Mouse (Mus musculus): ENCODE results near the gene Bub1.

The Bub1 gene

GRCm38 (mm10) chr2:127831401-127832102 lies at the start of gene Bub1:
Gene Bub1 (minus strand): TSS chr2:127831865.
- DNase-seq (ENCODE audit: extremely low read depth, low read depth), result peak; percentile 69

DNA sequence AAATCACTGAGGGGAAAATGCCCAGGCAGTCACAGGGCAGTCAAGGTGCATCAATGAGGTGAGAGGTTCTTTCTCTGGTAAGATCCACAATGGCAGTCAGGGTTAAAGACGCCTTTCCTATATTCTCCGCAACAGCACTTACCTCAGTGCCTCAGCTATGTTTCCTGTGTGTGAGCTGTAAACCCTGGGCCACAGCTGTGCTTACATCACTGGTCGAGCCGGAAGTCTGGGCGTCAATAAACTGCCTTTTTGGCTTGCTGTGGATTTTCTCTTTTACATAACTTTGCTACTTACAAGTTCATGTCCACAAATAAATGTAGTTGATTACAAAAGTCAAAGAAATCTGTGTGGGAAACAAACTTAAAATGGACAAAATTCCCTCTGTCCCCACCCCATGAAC lies 49.4 kb upstream of the Bub1 start:
- DNase-seq (ENCODE audit: extremely low read depth, low read depth), result no peak

DNA sequence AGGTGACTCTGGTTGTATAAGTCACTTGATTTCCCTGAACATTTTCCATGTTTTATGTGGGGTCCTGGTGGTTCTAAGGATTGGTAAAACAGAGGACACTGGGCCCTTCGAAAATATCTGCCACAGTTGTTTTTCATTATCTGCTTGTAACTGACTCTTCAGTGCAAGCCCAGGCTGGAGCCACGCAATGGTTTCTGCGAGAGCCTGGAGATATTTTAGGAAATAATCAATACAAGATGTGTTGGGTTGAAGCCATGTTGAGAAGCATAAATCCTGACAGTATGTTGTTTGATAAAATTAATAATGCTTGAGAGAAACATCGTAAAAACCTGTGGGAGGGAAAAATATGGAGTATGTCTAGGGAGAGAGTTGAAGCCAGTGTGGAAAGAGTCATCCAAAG lies 32.7 kb upstream of the Bub1 start:
- DNase-seq (ENCODE audit: extremely low read depth, low read depth), result no peak

DNA sequence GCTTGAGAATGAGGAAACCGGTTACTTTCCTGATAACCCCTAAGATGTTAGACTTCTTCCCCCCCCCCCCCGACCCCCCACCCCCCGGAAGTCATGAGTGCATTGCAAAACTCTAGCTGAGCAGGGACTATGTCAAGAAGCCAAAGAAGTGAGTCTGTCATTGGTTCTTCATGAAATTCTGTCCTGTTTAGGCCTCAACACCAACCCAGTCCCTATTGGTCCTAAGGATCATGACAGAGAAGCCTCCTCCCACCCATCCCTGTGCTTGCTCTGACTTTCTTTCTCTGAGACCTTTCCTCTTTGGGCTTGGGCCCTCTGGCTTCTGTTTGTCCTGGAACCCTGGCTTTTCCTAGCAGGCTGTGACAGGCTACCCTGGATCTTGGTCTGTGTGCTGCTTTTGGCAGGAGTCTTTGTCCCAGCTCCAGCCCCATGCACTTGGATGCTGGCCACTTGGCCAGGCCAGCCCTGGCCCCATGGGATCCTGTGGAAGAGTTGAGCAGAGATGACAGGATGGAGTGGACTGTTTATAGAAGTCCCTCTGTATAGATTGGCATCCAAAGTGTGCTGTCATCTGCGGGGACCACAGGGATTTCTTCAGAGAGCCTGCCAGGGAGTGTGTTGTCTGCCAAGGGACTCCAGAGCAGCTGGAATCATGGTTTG lies 22.8 kb upstream of the Bub1 start:
- DNase-seq (ENCODE audit: extremely low read depth, low read depth), result no peak

DNA sequence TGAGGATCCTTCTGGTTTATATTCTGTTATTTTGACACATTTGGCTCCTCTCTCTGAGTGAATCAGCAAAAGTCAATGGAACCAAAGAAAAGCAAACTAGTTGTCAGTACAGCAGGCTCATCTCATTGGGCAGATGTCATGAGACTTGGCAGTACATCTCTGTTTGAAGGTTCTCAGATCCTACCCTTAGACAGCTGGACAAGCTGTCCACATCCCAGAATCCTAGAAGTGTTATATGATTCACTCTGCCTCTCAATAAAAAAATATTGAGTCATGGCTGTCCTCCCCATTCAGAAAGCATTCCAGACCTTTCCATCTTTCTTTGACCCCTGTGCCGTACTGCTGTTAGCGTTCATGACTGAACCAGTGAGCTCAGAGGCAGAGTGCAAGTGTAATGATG lies 18.7 kb upstream of the Bub1 start:
- no peak for DNase-seq (ENCODE audit: extremely low read depth, low read depth)

DNA sequence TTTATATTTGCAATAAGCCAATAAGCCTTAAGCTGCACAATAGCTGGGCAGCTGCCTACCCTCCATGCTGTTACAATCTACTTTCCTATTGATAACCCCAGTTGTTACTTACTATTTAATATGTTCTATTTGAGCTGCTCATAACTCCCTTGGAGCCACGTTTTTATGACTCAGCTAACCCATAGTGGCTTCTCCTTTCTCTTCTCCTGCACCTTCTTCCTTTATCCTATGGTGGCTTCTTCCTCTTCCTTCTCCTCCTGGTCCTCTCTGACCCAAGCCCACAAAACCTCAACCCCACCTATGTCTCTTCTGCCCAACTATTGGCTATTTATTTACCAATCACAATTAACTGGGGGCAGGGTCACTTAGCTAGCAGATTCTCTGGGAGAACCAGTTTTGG lies 14.9 kb upstream of the Bub1 start:
- peak; percentile 23 for DNase-seq (ENCODE audit: extremely low read depth, low read depth)

DNA sequence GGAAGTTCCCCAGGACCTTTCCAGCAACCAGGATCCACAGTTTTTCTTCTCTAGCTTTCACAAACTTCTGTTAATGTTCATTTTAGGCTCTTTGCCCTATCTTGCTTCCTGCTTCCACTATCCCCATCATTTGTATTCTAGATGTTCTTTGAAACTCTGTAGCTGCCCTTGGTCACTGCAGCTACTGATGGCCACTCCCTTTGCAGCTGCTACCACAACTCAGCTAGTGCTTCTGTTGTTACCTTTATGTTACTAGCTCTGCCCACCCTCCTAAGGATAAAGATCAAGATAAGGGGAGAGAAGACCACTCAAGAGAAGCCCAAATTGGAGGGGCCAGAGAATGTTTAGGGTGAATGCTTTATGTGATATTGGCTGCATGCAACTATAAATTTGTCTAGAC lies 14.3 kb upstream of the Bub1 start:
- no peak for DNase-seq (ENCODE audit: extremely low read depth, low read depth)

DNA sequence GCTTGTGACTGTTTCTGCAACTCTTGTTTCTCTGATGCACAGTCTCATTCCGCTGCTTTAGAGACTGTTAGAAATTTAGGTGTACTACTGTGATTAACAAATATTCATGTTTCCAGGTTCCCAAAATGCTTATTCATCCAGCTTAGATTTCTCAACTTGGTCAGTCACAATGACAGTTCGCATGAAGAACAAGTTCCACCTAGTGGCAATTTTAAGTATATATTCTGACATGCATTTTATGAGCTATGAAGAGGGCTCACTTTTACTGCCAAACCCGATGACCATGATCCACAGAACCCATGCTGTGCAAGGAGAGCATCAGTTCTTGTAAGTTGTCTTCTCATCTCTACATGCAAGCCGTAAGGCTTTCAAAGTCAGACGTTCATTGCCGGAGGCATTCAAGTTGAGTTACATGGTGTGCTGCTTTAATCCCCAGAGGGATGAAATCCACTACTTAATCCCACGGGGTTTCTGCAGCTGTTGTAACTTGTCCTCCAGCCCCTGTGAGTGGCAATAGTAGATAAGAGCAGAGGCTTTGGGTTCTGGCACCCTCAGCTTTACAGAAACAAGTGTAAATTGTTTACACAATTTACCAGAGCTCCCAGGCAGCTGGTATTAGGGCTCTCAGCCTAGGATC lies 13.8 kb upstream of the Bub1 start:
- peak; percentile 36 for DNase-seq (ENCODE audit: extremely low read depth, low read depth)

- DNase-seq (ENCODE audit: extremely low read depth, low read depth), result no peak
Measured at GRCm38 (mm10) chr2:127842421-127842820, 10.8 kb upstream of the Bub1 start.

DNA sequence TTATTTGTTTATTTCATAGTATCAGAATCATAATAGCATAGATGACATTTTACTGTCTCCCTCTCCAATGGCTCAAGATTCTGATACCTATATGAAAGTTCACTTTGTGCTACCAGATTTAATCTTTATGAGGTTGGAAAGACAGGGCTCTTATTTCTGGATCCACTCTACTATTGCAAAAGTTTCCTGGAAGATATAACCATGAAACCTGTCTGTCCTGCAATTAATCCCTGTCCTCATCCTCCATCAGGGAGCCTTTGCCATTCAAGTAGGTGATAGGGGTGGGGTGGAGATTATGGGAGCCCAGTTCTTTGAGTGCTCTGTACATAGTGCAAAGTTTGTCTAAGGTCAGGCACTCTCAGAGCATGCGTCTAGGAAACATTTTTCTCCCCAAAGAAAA lies 9.7 kb upstream of the Bub1 start:
- no peak for DNase-seq (ENCODE audit: extremely low read depth, low read depth)

- no peak for DNase-seq (ENCODE audit: extremely low read depth, low read depth)
Measured at GRCm38 (mm10) chr2:127839425-127839824, 7.8 kb upstream of the Bub1 start.

DNA sequence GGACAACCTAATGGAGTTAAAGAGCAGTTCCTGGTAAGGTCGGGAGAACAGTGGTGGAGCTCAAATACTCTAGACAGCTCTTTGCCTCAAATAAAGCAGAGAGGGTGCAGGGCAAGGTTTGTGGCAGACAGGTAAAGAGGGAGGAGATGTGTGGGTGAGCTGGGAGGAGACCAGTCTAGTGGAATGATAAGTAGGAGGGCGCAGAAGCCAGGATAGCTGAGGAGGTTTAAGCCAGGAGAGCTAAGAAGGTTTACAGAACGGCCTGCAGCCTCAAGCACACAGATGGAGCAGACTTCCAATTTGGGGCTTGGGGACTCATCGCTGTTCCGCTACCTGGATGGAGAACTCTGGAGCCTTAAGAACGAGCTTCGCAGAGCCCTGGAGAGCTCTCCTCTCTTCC lies 6.9 kb upstream of the Bub1 start, which contains the start of gene Acoxl:
Acoxl (plus strand) TSS at position 301 of the 400 bp plus-strand sequence.
- no peak for DNase-seq (ENCODE audit: extremely low read depth, low read depth)

GRCm38 (mm10) chr2:127832833-127833190 lies 1.1 kb upstream of the Bub1 start:
- peak; percentile 75 for DNase-seq (ENCODE audit: extremely low read depth, low read depth)

DNA sequence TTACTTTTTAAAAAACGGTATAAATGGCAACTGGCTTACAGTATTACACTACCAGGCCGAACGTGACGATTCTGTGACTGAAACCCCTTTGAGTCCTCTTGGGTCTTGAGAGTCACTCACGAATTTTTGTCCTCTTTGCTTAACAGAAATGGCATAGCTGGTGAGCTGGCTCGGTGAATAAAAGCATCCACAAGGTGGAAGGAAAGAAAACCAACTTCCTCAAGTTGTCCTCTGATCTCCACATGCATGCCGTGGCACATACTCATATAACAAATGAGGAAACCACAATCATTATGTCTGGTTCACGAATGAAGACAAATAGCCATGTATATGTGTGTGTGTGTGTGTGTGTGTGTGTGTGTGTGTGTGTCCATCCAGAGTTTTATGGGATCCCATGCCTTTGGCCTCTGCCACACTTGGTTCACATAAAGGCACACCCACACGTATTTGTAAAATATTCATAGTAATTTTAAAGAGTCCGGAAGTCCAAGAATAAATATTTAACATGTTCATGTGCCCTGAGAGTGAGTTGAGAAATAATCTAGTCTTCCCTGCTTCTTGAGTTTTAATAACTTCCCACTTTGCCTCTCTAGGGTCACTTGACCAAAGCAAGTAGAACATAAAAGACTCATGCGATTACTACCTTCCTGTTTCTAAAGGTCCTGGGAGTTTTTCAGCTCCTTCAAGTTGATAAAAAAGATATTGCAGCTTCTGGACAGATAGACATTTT lies 603 bp upstream of the Bub1 start:
- DNase-seq (ENCODE audit: extremely low read depth, low read depth), result no peak

GRCm38 (mm10) chr2:127791919-127792603 lies 39.6 kb downstream of the Bub1 start, which contains the start of gene Mtln:
Gene Mtln (minus strand): TSS chr2:127792488.
- peak; percentile 83 for DNase-seq (ENCODE audit: extremely low read depth, low read depth)

GRCm38 (mm10) chr2:127789651-127790270 lies 41.9 kb downstream of the Bub1 start:
- no peak for DNase-seq (ENCODE audit: extremely low read depth, low read depth)

GRCm38 (mm10) chr2:127789138-127789537 lies 42.5 kb downstream of the Bub1 start:
- no peak for DNase-seq (ENCODE audit: extremely low read depth, low read depth)

DNA sequence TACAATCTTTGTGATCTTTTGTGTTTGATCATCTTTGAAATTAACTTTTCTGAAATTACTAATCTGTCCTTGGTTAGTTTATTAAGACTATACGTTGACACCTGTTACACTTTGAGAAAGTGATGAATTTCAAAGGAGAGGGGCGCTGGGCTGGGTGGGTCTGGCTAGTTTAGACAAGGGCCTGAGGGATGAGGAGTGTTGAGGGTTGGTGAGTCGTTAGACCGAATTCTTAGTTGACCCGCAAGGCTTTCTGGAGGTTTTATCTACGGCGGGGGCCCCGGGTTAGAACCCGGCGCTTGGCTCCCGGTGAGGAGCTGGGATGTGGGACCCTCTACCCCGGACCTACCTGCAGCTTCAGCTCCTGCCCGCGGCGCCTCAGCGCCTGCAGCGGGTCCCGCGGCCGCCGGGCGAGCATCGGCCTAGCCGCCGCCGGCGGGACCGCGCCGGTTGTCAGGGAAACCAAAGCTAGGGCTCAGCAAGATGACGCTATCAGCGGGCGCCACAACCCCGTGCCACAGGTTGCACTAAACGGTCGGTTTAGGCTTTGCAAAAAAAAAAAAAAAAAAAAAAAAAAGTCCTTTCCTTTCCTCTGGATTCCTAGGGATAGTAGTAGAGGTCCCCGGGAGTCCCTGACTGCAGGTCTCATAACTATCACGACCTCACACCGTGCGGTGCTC lies 43.1 kb downstream of the Bub1 start, which contains the start of gene Nphp1:
Nphp1 (minus strand) TSS at position 458 of the 677 bp plus-strand sequence.
- DNase-seq (ENCODE audit: extremely low read depth, low read depth), result peak; percentile 65

DNA sequence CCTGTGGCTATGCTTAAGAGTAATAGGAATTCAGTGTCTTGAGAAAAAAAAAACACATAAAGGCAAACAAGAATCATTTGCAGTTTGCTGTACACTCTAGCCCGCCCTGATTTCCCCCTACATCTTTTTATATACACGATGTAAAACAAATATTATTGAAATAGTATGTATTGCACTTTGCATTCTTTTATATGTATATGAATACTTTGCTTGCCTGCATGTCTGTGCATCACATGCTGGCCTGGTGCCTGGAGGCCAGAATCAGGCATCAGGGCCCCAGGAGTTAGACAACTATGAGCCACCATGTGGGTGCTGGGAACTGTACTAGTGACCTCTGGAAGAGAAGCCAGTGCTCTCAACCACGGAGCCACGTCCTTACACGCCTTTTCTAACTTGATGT lies 44.4 kb downstream of the Bub1 start:
- DNase-seq (ENCODE audit: extremely low read depth, low read depth), result no peak

DNA sequence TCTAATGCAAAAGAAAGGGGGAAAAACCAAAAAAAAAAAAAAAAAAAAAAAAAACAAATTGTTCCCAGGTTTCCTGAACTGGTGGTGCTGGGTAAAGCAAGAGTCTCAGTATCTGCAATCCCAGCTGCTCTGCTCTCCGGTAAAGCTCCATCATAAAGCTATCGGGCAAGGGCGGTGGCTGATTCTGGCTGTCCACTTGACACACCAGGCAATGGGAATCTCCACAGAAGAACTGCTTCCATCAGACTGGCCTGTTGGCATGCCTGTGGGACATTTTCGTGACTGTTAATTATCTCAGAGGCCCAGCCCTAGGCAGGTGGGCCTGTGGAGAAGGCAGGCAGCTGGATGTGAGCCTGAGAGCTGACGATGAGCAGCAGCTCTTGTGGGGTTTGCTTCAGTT lies 53.2 kb downstream of the Bub1 start:
- no peak for DNase-seq (ENCODE audit: extremely low read depth, low read depth)
